Mouse (Mus musculus) myocyte (in vitro differentiated cells): ENCODE measurements around the gene Trim23.

ENCODE experiments used
- CEBPB ChIP-seq: IDR thresholded peaks from 2 replicates; pipeline ENCODE4 v1.6.1; 2011; ENCODE audit warnings: mild to moderate bottlenecking, moderate library complexity; ENCODE audit not compliant: poor library complexity, insufficient read depth, severe bottlenecking
- E2F4 ChIP-seq: IDR thresholded peaks from one replicate; pipeline ENCODE4 v1.6.1; 2011; ENCODE audit warnings: mild to moderate bottlenecking, control low read depth, moderate library complexity; ENCODE audit not compliant: insufficient read depth
- MAX ChIP-seq: IDR thresholded peaks from one replicate; pipeline ENCODE4 v1.6.1; 2011; ENCODE audit warnings: low read depth, mild to moderate bottlenecking, control low read depth
- MYOD1 ChIP-seq, 3 experiments: IDR thresholded peaks; one replicate each; pipeline ENCODE4 v1.6.1; 2011; ENCODE audit warnings: control low read depth in 2 of 3, low read depth in 2 of 3, mild to moderate bottlenecking in 2 of 3, moderate library complexity in 1 of 3; ENCODE audit not compliant: insufficient read length in 2 of 3, control insufficient read depth in 1 of 3
- MYOG ChIP-seq, 3 experiments: IDR thresholded peaks; one replicate each; pipeline ENCODE4 v1.6.1; 2011; ENCODE audit warnings: control low read depth in 2 of 3, low read depth in 2 of 3, mild to moderate bottlenecking in 2 of 3; ENCODE audit not compliant: insufficient read length in 2 of 3, control insufficient read depth in 1 of 3, insufficient read depth in 1 of 3
- POLR2A ChIP-seq: IDR thresholded peaks from one replicate; pipeline ENCODE4 v1.6.1; 2011; ENCODE audit warnings: low read depth, mild to moderate bottlenecking, control low read depth, moderate library complexity; ENCODE audit not compliant: insufficient read length
- POLR2AphosphoS2 ChIP-seq: IDR thresholded peaks from one replicate; pipeline ENCODE4 v1.6.1; 2011; ENCODE audit warnings: low read depth, control low read depth; ENCODE audit not compliant: insufficient read length
- SRF ChIP-seq: IDR thresholded peaks from one replicate; pipeline ENCODE4 v1.6.1; 2011; ENCODE audit warnings: low read depth; ENCODE audit not compliant: control insufficient read depth, insufficient read length
- TCF12 ChIP-seq: IDR thresholded peaks from one replicate; pipeline ENCODE4 v1.6.1; 2011; ENCODE audit warnings: mild to moderate bottlenecking, control low read depth; ENCODE audit not compliant: poor library complexity, insufficient read depth, severe bottlenecking
- USF1 ChIP-seq: IDR thresholded peaks from one replicate; pipeline ENCODE4 v1.6.1; 2011; ENCODE audit warnings: low read depth, mild to moderate bottlenecking, control low read depth, moderate library complexity

- peak; percentile 82 for TF ChIP-seq POLR2A
- TF ChIP-seq POLR2AphosphoS2, result peak; percentile 79
- no peak for TF ChIP-seq CEBPB
- TF ChIP-seq MYOG (IDR thresholded peaks at IDR 0.05; ENCODE audit: control insufficient read depth in 1 of 3, insufficient read depth in 1 of 3, insufficient read length in 2 of 3, low read depth in 2 of 3), result no peak
- TF ChIP-seq MYOD1 (IDR thresholded peaks at IDR 0.05; ENCODE audit: control insufficient read depth in 1 of 3, insufficient read length in 2 of 3, low read depth in 2 of 3), result no peak
- TF ChIP-seq MAX, result no peak
- TF ChIP-seq SRF, result no peak
- TF ChIP-seq E2F4, result peak; percentile 97
- no peak for TF ChIP-seq TCF12
- no peak for TF ChIP-seq USF1
Observed at GRCm38 (mm10) chr13:104228384-104229066, 49.9 kb downstream of the Trim23 start, which contains the start of the genes Cenpk and Ppwd1.
